Mouse (Mus musculus): ENCODE data around the gene Aurkaip1.

DNA sequence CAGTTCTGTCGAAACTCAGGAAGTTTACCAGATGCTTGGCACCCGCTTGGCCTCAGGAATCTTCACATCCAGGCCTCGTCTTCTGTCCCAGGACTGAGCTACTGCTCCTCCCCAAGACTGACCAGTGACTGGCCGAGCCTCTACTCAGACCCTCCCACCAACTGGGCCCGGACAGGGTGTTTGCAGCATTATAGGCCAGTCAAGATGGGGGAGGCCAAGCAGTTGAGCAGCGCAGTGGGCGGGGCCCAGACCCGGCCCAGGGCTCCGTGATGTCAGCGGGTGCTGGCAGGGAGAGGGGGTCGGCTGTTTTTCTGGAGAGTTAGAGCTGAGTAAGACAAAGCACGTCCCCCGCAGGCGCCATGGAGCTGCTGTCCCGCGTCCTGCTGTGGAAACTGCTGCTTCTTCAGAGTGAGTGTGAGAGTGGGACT, 8.4 kb downstream of the Aurkaip1 start, which contains the start of gene Mxra8:
- no peak for TF ChIP-seq CTCF (IDR thresholded peaks at IDR 0.05; ENCODE audit: extremely low read depth, insufficient read depth, low read length)
- no peak for TF ChIP-seq POLR2A (IDR thresholded peaks at IDR 0.05; ENCODE audit: extremely low read depth, insufficient read depth, low read length)
